ENCODE assay signal across 8 mouse cellular contexts in the genomic region with DNA sequence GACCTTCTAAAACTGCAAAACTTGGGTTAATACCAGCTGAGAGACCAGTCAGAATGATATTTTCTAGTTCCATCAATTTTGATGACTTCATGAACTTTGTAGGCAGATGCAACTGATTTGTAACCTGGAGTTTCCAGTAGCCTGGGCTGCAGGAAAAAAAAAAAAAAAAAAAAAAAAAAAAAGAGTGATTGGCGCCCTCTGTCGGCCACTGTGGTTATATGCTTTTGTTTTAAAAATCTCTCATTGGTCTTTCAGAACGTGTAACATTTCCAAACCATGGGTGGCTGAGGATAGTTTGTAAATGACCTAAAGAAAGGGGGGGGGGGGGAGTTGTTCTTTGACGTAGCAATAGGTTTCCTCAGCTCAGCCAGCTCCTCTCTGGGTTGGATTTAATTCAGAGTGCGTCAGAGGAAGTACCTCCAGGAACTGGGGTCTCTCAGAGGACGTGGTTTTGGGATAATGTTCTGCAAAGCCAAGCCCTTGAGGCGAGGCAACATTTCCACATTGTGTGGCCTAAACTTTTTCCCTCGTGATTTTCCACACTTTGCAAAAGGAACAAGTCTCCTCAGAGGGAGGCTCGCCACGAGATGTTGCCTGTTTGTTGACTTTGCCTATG. TPM values are rescaled to one million over a fixed set of nuclear protein-coding genes. Genes with fewer than 3 reads are reported as not detected.
A peak's percentile ranks its signal among the peaks of the same experiment; 100 is the strongest.
DNase-seq lines count a peak whose midpoint lies in the region; ATAC-seq and TF ChIP-seq lines count a peak whose summit lies in the region.

No protein-coding gene starts in this region.

- no peak overlapping the region for H3K4me3 ChIP-seq in forebrain, embryonic 13.5 days
- no peak overlapping the region for H3K4me3 ChIP-seq in kidney, postnatal 0 days (replicated peaks; ENCODE audit: low read depth, low read length)
- no peak overlapping the region for H3K4me3 ChIP-seq in midbrain, embryonic 11.5 days (ENCODE audit: low read depth, low read length)

- no peaks in the 10 kb centered on the region for H3K9me3 ChIP-seq in forebrain, embryonic 13.5 days (replicated peaks)
- no peaks in the 10 kb centered on the region for H3K9me3 ChIP-seq in kidney, postnatal 0 days (replicated peaks; ENCODE audit: low read length)
- H3K9me3 ChIP-seq in midbrain, embryonic 11.5 days (ENCODE audit: control insufficient read depth, low read length), result no peaks in the 10 kb centered on the region

- peak overlapping the region; percentile 22; the same call in 1 of the 2 replicates for H3K4me2 ChIP-seq in forebrain, embryonic 13.5 days
- H3K4me2 ChIP-seq in kidney, postnatal 0 days (ENCODE audit: low read length), result peak overlapping the region; percentile 31
- no peak overlapping the region; the same call in 1 of the 2 replicates for H3K4me2 ChIP-seq in midbrain, embryonic 11.5 days

- intact Hi-C loops in left cerebral cortex, postnatal 4 days (cut with DNase I), result no loop called here

- no peaks in the 10 kb centered on the region for H3K36me3 ChIP-seq in forebrain, embryonic 13.5 days (ENCODE audit: poor library complexity, severe bottlenecking)
- no peaks in the 10 kb centered on the region for H3K36me3 ChIP-seq in kidney, postnatal 0 days (ENCODE audit: insufficient read depth, low read length)
- no peaks in the 10 kb centered on the region for H3K36me3 ChIP-seq in midbrain, embryonic 11.5 days (ENCODE audit: control insufficient read depth, insufficient read depth, low read length)

- H3K27ac ChIP-seq in forebrain, embryonic 13.5 days, result no peak overlapping the region
- no peak overlapping the region for H3K27ac ChIP-seq in kidney, postnatal 0 days
- no peak overlapping the region for H3K27ac ChIP-seq in midbrain, embryonic 11.5 days (ENCODE audit: low read depth, low read length)

- H3K27me3 ChIP-seq in forebrain, embryonic 13.5 days, result no peaks in the 10 kb centered on the region
- no peaks in the 10 kb centered on the region for H3K27me3 ChIP-seq in kidney, postnatal 0 days (ENCODE audit: insufficient read depth, low read length)
- no peaks in the 10 kb centered on the region for H3K27me3 ChIP-seq in midbrain, embryonic 11.5 days (ENCODE audit: control insufficient read depth, insufficient read depth, low read length)

- no peak overlapping the region for H3K9ac ChIP-seq in forebrain, embryonic 13.5 days
- no peak overlapping the region for H3K9ac ChIP-seq in kidney, postnatal 0 days (ENCODE audit: low read depth, low read length)
- H3K9ac ChIP-seq in midbrain, embryonic 11.5 days (ENCODE audit: low read length), result no peak overlapping the region

- peaks cover 5% of the 10 kb centered on the region for H3K4me1 ChIP-seq in forebrain, embryonic 13.5 days
- H3K4me1 ChIP-seq in kidney, postnatal 0 days (replicated peaks; ENCODE audit: insufficient read depth, low read length), result peaks cover 6% of the 10 kb centered on the region; the same call in 1 of the 2 replicates
- H3K4me1 ChIP-seq in midbrain, embryonic 11.5 days (ENCODE audit: control insufficient read depth, insufficient read depth, low read length), result peaks cover 4% of the 10 kb centered on the region; the same call in 1 of the 2 replicates

- TF ChIP-seq CTCF in brain, embryonic 14.5 days (IDR thresholded peaks at IDR 0.05; ENCODE audit: borderline replicate concordance, extremely low read depth, insufficient read depth, insufficient read length), result peak; percentile 39; the same call in 1 of the 2 replicates
- peak; percentile 70 for TF ChIP-seq CTCF in kidney, postnatal 0 days (IDR thresholded peaks at IDR 0.05; ENCODE audit: low read depth)

- no peak for TF ChIP-seq POLR2A in brain, embryonic 14.5 days (IDR thresholded peaks at IDR 0.05; ENCODE audit: borderline replicate concordance, extremely low read depth, insufficient read depth, insufficient read length, poor library complexity, severe bottlenecking)

- 35% methylated on average over 10 of the region's 10 CpGs for WGBS in forebrain, embryonic 13.5 days
- 31% methylated on average over 10 of the region's 10 CpGs for WGBS in kidney, postnatal 0 days
- WGBS in midbrain, embryonic 11.5 days, result 38% methylated on average over 10 of the region's 10 CpGs

- peak; percentile 15 for DNase-seq in left cerebral cortex, postnatal 4 days
- DNase-seq in left cerebral cortex, adult 18-20 months (ENCODE audit: low spot score in 2 of 2), result no peak
- DNase-seq in brain, embryonic 14.5 days (ENCODE audit: low read depth), result peak; percentile 54
- DNase-seq in kidney, postnatal 0 days (ENCODE audit: low spot score), result peak; percentile 63
- DNase-seq in midbrain, embryonic 11.5 days (ENCODE audit: low spot score, missing footprints), result peak; percentile 93
- peak; percentile 58 for DNase-seq in thymus, postnatal 4 days
- DNase-seq in spleen, postnatal 14 days (ENCODE audit: low spot score in 2 of 2), result no peak

- peak; percentile 43; the same call in 1 of the 2 replicates for ATAC-seq in forebrain, embryonic 13.5 days
- no peak for ATAC-seq in kidney, postnatal 0 days (replicated peaks; ENCODE audit: low FRiP score, low read depth)
- 0 out of 2 replicates have a peak, but pooled peaks have one; percentile 28 for ATAC-seq in midbrain, embryonic 11.5 days (ENCODE audit: low FRiP score)

RNA-seq across cellular contexts. Expression of gene Plg, which starts 7.0 kb away (rescaled TPM):
- total RNA-seq in left cerebral cortex, postnatal 4 days (2021), result under 1 TPM; 0.14 to 0.20 TPM
- under 1 TPM in 1 of 2 experiments, not detected in 1; 0.21 TPM for total RNA-seq in left cerebral cortex, adult 18-20 months (2021)
- polyA plus RNA-seq in brain, embryonic 14.5 days (2012; rRNA removed), result 0.10 and 0.16 TPM in 2 replicates
- 0.10 and 0.40 TPM in 2 replicates for polyA plus RNA-seq in forebrain, embryonic 13.5 days (2015; fragmentation: Nextera tagmentation; extraction: Ambion mirVana)
- polyA plus RNA-seq in kidney, postnatal 0 days (2015; fragmentation: Nextera tagmentation; extraction: Ambion mirVana), result 0.13 and 0.20 TPM in 2 replicates
- polyA plus RNA-seq in midbrain, embryonic 11.5 days (2014; fragmentation: Nextera tagmentation; extraction: Ambion mirVana), result 0.06 TPM in 1 of 2 replicates, not detected in the other

RNA-seq across cellular contexts. Expression of gene Map3k4, which starts 52.8 kb away (rescaled TPM):
- total RNA-seq in left cerebral cortex, postnatal 4 days (2021), result 10 to 100 TPM; 43.0 to 44.1 TPM
- total RNA-seq in left cerebral cortex, adult 18-20 months (2021), result 10 to 100 TPM; 45.9 to 50.9 TPM
- 18.3 and 28.6 TPM in 2 replicates for polyA plus RNA-seq in brain, embryonic 14.5 days (2012; rRNA removed)
- polyA plus RNA-seq in forebrain, embryonic 13.5 days (2015; fragmentation: Nextera tagmentation; extraction: Ambion mirVana), result 44.9 and 46.4 TPM in 2 replicates
- polyA plus RNA-seq in kidney, postnatal 0 days (2015; fragmentation: Nextera tagmentation; extraction: Ambion mirVana), result 52.5 and 58.7 TPM in 2 replicates
- 46.3 and 51.3 TPM in 2 replicates for polyA plus RNA-seq in midbrain, embryonic 11.5 days (2014; fragmentation: Nextera tagmentation; extraction: Ambion mirVana)

Comparison
In these comparisons a context has a peak if more than half of its experiments do, and no peak if none do; other contexts are left out.
1. DNase-seq: peak in left cerebral cortex, postnatal 4 days (single experiment), brain, embryonic 14.5 days (single experiment), kidney, postnatal 0 days (single experiment), midbrain, embryonic 11.5 days (single experiment) and thymus, postnatal 4 days (single experiment); none in left cerebral cortex, adult 18-20 months (0 of 2) and spleen, postnatal 14 days (0 of 2).